Mouse (Mus musculus): Measurements from ENCODE around the gene Gm8332.
"Not testable (repeated sequence)": the region's sequence is repeated elsewhere in the genome, so short reads cannot be mapped to it uniquely, and the experiment has no call there.

Gm8332 gene

GRCm38 (mm10) chr12:88250000-88250399 lies at the start of gene Gm8332:
Gene Gm8332, minus strand, starts transcription at chr12:88250100.
- DNase-seq (ENCODE audit: low read depth, low spot score): not testable (repeated sequence)

GRCm38 (mm10) chr12:88297171-88297570 lies 47.3 kb upstream of the Gm8332 start:
- DNase-seq (ENCODE audit: low read depth, low spot score): not testable (repeated sequence)

- DNase-seq (ENCODE audit: low read depth, low spot score): not testable (repeated sequence)
Observed at GRCm38 (mm10) chr12:88293082-88293481, 43.2 kb upstream of the Gm8332 start.

GRCm38 (mm10) chr12:88285224-88285623 lies 35.3 kb upstream of the Gm8332 start:
- not testable (repeated sequence) for DNase-seq (ENCODE audit: low read depth, low spot score)

- DNase-seq (ENCODE audit: low read depth, low spot score): not testable (repeated sequence)
Observed at GRCm38 (mm10) chr12:88274400-88274799, 24.5 kb upstream of the Gm8332 start, which contains the start of gene Gm5662. Gene Gm5662, minus strand, starts transcription at chr12:88274500.

GRCm38 (mm10) chr12:88257241-88257640 lies 7.3 kb upstream of the Gm8332 start:
- no peak for DNase-seq (ENCODE audit: low read depth, low spot score)

GRCm38 (mm10) chr12:88255917-88256316 lies 6.0 kb upstream of the Gm8332 start:
- not testable (repeated sequence) for DNase-seq (ENCODE audit: low read depth, low spot score)

GRCm38 (mm10) chr12:88245786-88246185 lies 4.1 kb downstream of the Gm8332 start:
- DNase-seq (ENCODE audit: low read depth, low spot score): not testable (repeated sequence)

GRCm38 (mm10) chr12:88242940-88243339 lies 7.0 kb downstream of the Gm8332 start:
- not testable (repeated sequence) for DNase-seq (ENCODE audit: low read depth, low spot score)

GRCm38 (mm10) chr12:88219445-88219844 lies 30.5 kb downstream of the Gm8332 start:
- no peak for DNase-seq (ENCODE audit: low read depth, low spot score)

GRCm38 (mm10) chr12:88218059-88218458 lies 31.8 kb downstream of the Gm8332 start:
- not testable (repeated sequence) for DNase-seq (ENCODE audit: low read depth, low spot score)

- DNase-seq (ENCODE audit: low read depth, low spot score): no peak
Observed at GRCm38 (mm10) chr12:88214641-88215040, 35.3 kb downstream of the Gm8332 start.

GRCm38 (mm10) chr12:88211458-88211857 lies 38.4 kb downstream of the Gm8332 start:
- DNase-seq (ENCODE audit: low read depth, low spot score): not testable (repeated sequence)

GRCm38 (mm10) chr12:88202856-88203255 lies 47.0 kb downstream of the Gm8332 start:
- DNase-seq (ENCODE audit: low read depth, low spot score): no peak
